Mouse (Mus musculus) heart, adult 11 months (tissue): ENCODE results near the gene Mgat5.

Experiments used
- DNase-seq: peaks from one replicate; pipeline ENCODE4 v3.0.0; 2022

Gene Mgat5

GRCm38 (mm10) chr1:127267985-127268384 lies 63.2 kb downstream of the Mgat5 start:
- no peak for DNase-seq

GRCm38 (mm10) chr1:127269343-127269742 lies 64.5 kb downstream of the Mgat5 start:
- no peak for DNase-seq

GRCm38 (mm10) chr1:127270273-127271020 lies 65.6 kb downstream of the Mgat5 start:
- peak; percentile 93 for DNase-seq

- DNase-seq, result peak; percentile 92
Observed at GRCm38 (mm10) chr1:127271156-127271555, 66.3 kb downstream of the Mgat5 start.

GRCm38 (mm10) chr1:127273363-127273762 lies 68.5 kb downstream of the Mgat5 start:
- DNase-seq, result no peak

- no peak for DNase-seq
Observed at GRCm38 (mm10) chr1:127275572-127276324, 70.9 kb downstream of the Mgat5 start.

GRCm38 (mm10) chr1:127278067-127278466 lies 73.3 kb downstream of the Mgat5 start:
- no peak for DNase-seq

GRCm38 (mm10) chr1:127280256-127280655 lies 75.4 kb downstream of the Mgat5 start:
- DNase-seq, result peak; percentile 2

- DNase-seq, result peak; percentile 49
Observed at GRCm38 (mm10) chr1:127284975-127285374, 80.2 kb downstream of the Mgat5 start.

GRCm38 (mm10) chr1:127287505-127287904 lies 82.7 kb downstream of the Mgat5 start:
- DNase-seq, result no peak

GRCm38 (mm10) chr1:127290879-127291278 lies 86.1 kb downstream of the Mgat5 start:
- no peak for DNase-seq

GRCm38 (mm10) chr1:127291721-127292120 lies 86.9 kb downstream of the Mgat5 start:
- no peak for DNase-seq

GRCm38 (mm10) chr1:127293286-127293685 lies 88.5 kb downstream of the Mgat5 start:
- no peak for DNase-seq

- peak; percentile 75 for DNase-seq
Observed at GRCm38 (mm10) chr1:127296815-127297214, 92.0 kb downstream of the Mgat5 start.

GRCm38 (mm10) chr1:127299774-127300173 lies 95.0 kb downstream of the Mgat5 start:
- no peak for DNase-seq

- DNase-seq, result no peak
Observed at GRCm38 (mm10) chr1:127301038-127301437, 96.2 kb downstream of the Mgat5 start.

- no peak for DNase-seq
Observed at GRCm38 (mm10) chr1:127302620-127303019, 97.8 kb downstream of the Mgat5 start.

- peak; percentile 57 for DNase-seq
Observed at GRCm38 (mm10) chr1:127303791-127304190, 99.0 kb downstream of the Mgat5 start.

GRCm38 (mm10) chr1:127304281-127304680 lies 99.5 kb downstream of the Mgat5 start:
- DNase-seq, result peak; percentile 65

- DNase-seq, result peak; percentile 56
Observed at GRCm38 (mm10) chr1:127305582-127305981, 100.8 kb downstream of the Mgat5 start.

- DNase-seq, result peak; percentile 82
Observed at GRCm38 (mm10) chr1:127306024-127306771, 101.4 kb downstream of the Mgat5 start.

- peak; percentile 52 for DNase-seq
Observed at GRCm38 (mm10) chr1:127307361-127307760, 102.5 kb downstream of the Mgat5 start.

GRCm38 (mm10) chr1:127308207-127308725 lies 103.5 kb downstream of the Mgat5 start:
- peak; percentile 83 for DNase-seq
